Mouse (Mus musculus) G1E-ER4 (cell line): ENCODE results near the gene Phf24. TPM values are rescaled to one million over a fixed set of nuclear protein-coding genes. Genes with fewer than 3 reads are reported as not detected.

Experiments
- GATA1 ChIP-seq: IDR thresholded peaks from one replicate; pipeline ENCODE4 v1.8.0; 2012; ENCODE audit warnings: low read length, inconsistent platforms
- polyA plus RNA-seq: library from polyadenylated mRNA; stranded (reverse); fragments of >175 nt; gene quantifications from 2 replicates; pipeline ENCODE4 v1.2.3, GENCODE M21; 2012

Gene Phf24
- polyA plus RNA-seq, 1 experiment, result 0.04 TPM

DNA sequence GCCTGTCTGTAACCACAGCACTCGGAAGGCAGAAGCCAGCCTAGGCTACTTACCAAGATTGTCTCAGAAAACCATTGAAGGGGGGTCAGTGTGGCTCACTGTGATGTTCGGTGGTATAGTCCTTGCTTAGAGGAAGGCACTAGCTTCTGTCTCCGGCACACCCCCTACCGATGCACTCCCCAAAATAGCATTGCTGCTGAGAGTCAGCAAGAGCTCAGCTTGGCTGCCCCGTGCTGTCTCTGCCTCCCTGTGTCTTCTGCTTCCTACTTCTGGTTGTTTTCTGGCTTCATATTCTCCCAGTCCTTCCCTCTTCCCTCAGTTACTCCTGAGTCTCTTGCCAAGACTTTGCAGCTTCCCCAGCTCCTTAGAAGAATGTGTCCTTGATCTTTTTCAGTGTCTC lies 15.6 kb upstream of the Phf24 start:
- TF ChIP-seq GATA1, result no peak

GRCm38 (mm10) chr4:42902174-42902573 lies 14.3 kb upstream of the Phf24 start:
- TF ChIP-seq GATA1, result no peak

GRCm38 (mm10) chr4:42902730-42903129 lies 13.7 kb upstream of the Phf24 start:
- no peak for TF ChIP-seq GATA1

- no peak for TF ChIP-seq GATA1
Observed at GRCm38 (mm10) chr4:42903942-42904341, 12.5 kb upstream of the Phf24 start.

DNA sequence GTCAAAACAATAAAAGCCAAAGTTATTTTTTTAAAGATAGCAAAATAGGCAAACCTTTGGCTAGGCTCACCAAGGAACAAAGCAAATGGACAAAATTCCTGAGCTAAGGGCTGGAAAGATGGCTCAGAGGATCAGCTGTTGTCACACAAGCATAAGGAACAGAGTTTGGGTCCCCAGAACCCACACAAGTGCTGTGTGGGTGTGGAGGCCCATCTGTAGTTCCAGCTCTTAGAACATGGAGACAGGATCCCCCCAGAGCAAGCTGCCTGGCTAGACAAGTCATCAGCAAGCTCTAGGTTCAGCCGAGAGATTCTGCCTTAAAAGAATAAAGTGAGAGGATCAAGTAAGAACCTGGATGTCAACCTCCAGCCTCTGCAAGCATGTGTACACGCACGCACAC lies 11.9 kb upstream of the Phf24 start:
- TF ChIP-seq GATA1, result no peak

DNA sequence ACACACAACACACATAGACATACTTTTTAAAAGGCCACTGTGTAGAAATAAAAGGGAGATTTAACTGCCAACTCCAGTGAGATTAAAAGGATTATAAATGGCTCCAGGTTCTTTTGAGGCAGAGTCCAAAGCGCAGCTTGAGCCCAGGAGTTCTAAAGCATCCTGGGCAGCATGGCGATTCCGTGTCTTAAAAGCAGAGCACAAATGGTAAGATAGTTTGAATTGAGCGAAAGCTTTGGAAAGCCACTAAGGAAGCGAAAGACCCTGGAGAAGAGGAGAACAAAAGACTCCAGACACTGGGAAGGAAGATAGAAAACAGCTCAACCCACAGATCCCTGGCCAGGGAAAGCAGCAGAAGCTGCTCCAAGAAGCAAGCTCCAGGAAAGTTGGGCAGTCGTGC lies 11.5 kb upstream of the Phf24 start:
- no peak for TF ChIP-seq GATA1

DNA sequence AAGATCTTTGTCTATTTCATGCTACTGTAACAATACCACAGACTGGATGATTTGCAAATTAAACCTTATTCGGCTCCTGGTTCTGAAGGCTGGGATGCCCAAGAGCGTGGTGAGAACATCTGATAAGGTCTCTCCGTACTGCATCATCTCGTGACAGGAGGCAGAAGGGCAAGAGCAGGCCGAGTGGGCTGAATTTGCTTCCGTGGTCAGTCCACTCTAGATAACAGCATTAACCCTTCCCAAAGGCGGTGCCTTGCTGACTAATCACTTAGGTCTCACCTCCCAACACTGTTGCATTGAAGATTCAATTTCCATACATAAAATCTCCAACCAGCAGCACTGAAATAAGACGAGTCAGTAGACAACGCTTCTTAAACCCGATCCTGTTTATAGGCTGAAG lies 3.1 kb upstream of the Phf24 start:
- no peak for TF ChIP-seq GATA1

DNA sequence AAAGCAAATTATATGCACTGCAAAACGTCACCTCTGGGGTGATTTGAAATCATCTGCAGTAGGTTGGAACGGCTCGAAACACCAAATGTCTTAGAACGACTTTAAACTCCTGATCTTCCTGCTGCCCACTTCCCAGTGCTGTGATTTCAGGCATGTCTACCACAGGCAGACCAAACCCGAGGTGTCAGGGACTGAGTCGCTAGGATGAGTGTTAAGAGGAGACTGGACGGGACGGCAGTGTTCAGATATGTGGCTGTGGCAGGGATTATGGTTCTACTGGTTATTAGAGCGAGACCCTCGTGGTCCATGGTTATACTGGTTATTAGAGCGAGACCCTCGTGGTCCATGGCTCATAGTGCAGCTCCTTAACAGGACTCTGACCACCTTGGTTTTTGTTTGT lies 1.1 kb upstream of the Phf24 start:
- no peak for TF ChIP-seq GATA1

GRCm38 (mm10) chr4:42915966-42916365 lies 494 bp upstream of the Phf24 start:
- TF ChIP-seq GATA1, result no peak

GRCm38 (mm10) chr4:42917402-42917774 lies 928 bp downstream of the Phf24 start:
- no peak for TF ChIP-seq GATA1

DNA sequence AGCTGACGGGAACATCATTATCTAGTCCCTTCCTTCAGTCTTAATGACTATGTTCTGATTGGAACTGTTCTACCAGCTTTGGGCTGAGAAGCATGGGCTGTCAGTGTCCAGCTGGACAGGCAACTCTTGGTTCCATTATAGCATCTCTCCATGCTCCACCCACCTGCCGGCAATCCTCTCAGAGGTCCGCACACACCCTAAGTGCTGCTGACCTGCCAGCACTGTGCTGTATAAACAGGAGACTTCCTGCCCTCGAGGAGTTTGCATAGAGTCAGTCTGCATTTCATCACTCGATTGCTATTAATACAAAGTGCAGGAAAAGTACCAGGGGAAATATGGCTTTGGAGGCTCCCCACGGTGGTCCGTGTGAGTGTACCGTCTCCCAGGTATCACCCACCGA lies 4.3 kb downstream of the Phf24 start:
- TF ChIP-seq GATA1, result no peak

- no peak for TF ChIP-seq GATA1
Observed at GRCm38 (mm10) chr4:42921536-42921935, 5.1 kb downstream of the Phf24 start.

GRCm38 (mm10) chr4:42922056-42922455 lies 5.6 kb downstream of the Phf24 start:
- TF ChIP-seq GATA1, result no peak

- no peak for TF ChIP-seq GATA1
Observed at GRCm38 (mm10) chr4:42922461-42922860, 6.0 kb downstream of the Phf24 start.

DNA sequence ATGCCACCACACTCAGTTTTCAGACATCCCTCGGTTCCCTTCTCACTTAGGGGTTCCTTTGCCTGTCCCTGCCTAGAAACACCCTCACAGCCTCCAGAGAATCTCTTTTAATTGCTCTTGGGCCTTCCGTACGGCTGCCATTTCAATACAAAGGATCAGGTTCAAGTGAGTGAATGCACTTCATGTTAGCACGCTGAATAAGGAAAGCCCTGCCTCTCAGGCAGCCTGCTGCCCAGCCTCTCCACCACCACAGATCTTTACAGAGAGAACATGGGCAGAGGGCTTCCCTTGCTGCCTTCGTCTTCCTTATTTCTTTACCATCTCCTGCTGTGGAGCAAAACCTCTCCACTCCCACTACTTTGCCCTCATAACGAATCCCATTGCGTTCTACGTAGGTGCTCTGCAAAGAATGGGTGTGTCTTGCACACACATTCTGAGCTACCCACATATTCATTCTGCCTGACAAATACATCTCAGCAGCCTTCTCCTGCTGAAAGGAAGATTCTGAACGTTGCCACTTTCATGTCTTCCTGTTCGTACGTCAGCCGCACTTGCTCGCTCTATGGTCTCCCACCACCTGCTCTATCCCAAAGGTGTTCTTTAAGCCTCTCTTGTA lies 7.7 kb downstream of the Phf24 start:
- no peak for TF ChIP-seq GATA1

DNA sequence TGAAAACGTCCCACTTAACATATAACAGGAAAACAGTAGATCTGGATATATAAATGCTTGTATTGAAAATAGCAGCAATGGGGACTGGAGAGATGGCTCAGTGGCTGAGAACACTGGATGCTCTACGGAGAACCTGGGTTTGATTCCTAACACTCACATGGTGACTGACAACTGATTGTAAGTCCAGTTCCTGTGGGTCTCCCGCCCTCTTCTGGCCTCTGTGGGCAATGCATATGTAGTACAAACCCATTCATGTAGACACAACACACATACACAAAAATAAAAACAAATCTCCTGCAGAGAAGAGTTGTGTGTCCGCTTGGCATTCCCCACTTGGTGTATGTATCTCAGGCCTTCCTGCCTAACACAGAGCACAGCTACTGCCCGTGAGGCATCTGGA lies 11.7 kb downstream of the Phf24 start:
- no peak for TF ChIP-seq GATA1

DNA sequence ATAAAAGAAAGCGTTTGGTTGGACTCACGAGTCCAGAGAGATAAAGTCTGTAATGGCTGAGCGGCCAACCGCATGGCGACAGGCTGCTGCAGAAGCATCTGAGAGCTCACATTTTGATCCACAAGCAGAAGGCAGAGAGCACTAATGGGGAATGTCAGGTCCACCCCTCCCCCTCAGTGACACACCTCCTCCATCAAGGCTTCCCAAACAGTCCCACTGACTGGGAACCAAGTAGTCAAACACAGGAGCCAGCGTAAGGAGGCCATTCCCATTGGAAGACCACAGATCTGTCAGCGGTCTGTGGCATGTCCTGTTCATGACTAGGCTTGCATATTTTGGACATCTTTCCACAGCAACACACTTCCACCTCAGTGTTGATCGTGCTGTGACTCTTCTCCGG lies 12.5 kb downstream of the Phf24 start:
- TF ChIP-seq GATA1, result no peak
